Mouse (Mus musculus) neutrophil, adult 5-6 weeks (primary cell): Measurements from ENCODE around the gene Slc9a8. TPM values are rescaled to one million over a fixed set of nuclear protein-coding genes. Genes with fewer than 3 reads are reported as not detected.

Experiments
- ATAC-seq: fragments of 151-379, 151-347 bp; 2 replicates; pipeline ENCODE4 v1.8.0; 2017; ENCODE audit warnings: mild to moderate bottlenecking, moderate TSS enrichment; ENCODE audit not compliant: insufficient number of reproducible peaks, poor library complexity, low FRiP score, severe bottlenecking; ENCODE audit errors: extremely low read depth
- total RNA-seq: library from RNA; stranded (forward); fragments of 200-1000 nt; gene quantifications from 2 replicates; pipeline ENCODE4 v1.2.3, GENCODE M21; 2017

Slc9a8 gene
- total RNA-seq, 1 experiment from 2014 or later, result 43.5 TPM

DNA sequence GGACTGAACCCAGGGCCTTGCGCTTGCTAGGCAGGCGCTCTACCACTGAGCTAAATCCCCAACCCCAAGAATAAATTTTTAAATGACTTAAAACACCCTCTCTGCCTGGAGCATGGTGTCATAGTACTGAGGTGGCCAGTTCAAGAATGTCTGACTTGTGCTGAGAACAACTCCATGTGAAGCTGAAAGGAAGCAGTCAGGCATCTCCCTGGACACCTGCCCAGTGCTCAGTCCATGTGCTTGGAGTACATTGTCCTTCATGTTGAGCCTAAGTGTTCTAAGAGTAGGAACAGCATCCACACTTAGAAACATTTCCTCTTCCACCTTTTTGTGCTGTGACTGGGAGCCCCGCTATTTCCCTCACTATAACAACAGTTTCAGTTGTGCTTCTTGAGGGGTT is 17.9 kb downstream of the Slc9a8 start:
- ATAC-seq, result no peak

DNA sequence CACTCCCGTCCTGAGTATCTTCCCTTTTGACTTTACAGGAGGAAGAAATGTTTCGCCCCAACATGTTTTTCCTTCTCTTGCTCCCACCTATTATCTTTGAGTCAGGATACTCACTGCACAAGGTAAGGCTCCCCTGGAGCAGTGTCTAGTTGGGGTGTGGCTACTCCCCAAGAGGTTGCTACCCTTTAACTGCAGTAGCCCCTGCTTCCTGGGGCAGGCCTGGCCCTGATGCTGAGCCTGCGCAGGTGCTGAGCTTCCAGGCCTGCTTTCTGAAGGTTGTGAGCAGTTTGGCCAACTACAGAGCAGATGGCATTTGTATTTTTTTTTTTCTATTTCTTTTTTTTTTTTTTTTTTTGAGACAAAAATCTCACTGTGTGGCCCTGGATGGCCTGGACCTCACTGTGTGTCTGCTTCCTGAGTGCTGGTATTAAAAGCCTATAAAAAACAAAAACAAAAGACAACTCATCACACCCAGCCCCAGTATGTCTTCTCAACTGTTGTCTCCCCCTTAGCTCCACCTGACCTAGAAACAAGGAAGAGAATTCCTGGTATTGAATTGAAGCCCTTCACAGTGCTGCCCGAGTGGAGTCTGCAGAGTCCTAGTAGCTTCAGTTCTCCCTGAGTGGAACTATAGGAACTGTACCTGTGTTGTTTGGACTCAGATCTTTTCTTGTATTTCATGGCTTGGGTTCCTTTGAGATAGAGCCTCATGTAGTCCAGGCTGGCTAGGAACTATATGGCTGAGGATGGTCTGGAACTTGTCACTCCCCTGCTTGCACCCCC is 22.1 kb downstream of the Slc9a8 start:
- ATAC-seq, result no peak

DNA sequence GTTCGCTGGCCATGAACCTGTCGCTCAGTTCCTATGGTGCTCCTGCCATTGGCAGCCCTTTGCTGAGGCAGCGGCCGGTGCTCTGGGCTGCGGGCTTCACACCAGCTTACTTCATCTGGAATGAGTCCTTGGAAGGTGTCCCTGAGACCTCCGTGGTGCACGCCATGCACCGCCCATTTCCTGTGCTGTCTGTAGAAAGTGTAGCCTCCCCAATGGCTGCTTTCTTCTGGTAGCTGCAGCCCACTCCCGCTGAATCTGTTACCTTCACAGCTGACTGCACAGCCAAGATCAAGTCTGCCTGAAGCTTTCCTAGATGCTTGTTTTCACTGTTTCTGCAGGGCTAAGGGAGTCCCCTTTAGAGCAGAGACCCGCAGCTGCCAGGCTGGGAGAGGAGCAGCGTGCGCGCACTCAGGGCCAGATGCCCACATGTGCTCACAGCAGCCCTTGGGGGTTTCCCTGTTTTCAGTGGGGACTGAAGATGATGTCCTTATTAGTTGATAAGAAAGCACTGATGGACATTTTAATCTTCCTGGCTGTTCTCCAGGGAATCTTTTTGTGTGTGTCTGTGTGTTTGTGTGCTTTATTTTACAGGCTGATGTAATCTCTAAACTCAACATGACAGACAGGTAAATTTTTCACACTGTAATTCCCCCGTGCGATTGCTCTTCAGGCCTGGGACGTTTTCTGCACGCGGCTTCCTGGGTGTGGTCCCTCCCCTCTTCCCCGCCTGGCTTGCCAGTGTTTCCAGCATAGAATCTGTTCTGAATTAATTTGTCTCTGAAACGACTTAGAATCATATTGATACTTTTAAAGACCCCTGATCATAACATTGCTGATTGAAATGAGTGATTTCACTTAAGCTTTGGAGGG is 24.6 kb downstream of the Slc9a8 start:
- ATAC-seq, result no peak

DNA sequence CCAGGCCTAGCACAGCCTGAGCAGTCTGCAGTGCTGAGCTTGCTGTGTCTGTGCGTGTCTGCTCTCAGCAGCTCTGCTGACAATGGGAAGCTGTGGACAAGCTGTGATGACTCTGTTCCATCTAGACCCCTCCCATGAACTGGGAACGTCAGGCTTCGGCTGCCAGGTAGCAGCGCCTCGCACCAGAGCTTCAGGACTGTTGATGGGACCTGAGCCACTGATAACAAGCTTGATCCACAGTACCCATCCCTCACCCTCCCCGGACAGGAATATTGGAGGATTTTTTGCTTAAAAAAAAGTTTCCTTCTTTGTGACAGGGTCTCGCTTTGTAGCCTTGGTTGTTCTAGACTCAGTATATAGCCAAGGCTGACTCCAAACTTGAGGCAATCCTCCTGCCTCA is 25.7 kb downstream of the Slc9a8 start:
- no peak for ATAC-seq

DNA sequence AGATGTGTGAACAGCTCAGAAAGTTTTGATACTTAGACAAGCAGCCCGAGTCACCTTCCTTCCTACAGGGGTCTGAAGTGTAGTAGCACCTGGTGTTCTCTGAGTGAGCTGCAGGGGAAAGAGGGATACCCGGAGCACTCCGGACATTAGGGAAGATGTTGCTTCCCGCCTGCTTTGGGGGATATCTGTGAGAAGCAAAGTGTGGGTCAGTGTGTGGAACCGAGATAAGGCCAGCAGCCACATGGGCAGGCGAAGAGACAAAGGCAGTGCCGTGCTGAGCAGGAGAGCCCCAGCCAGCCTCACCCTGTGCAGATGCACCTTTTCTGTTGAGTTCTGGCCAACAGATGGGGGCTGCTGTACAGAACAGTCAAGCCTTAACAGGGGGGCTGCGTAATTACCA is 26.1 kb downstream of the Slc9a8 start:
- ATAC-seq, result no peak

DNA sequence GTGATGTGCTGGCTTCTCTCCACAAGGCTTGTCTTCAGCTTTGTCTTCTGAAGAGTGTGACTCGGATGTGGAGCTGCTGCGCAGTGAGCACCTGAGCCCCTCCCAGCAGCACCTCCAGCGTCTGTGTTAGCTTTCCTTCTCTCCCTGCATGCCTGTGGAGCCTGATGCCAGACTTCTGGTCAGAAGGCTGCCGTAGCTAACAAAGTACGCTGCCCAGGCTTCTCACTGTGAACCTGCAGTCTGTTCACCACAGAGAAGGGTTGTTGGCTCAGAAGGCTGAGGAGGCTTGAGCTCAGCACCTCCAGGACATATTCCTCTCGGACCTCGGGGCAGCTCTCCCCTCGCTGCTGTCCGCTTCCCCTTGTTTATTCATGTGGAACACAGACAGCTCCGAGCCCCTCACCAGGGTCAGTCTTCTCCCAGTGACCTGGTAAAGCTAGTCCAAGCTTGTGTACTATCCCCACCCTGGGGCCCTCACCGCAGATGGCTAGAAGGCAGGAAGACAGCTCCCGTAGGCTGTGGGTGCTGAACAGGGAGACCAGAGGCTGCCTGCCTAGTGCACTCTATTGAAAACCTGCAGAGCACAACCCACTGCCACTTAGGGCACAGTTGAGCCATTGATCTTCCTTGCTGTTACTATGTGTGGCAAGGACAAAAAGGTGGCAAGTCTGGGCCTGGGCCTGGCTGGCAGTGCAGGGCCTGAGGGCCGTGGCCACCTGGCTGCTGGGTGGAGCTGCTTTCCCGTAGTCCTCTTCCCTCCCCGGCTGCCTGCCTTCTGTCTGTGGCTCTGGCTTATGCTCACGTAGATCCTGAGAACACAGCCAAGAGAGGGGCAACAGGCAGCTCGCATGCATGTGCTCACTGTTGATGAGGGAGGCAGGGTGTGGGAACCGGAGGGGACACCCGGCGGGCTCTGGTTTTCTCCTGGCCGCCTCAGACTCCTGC is 28.1 kb downstream of the Slc9a8 start:
- no peak for ATAC-seq

DNA sequence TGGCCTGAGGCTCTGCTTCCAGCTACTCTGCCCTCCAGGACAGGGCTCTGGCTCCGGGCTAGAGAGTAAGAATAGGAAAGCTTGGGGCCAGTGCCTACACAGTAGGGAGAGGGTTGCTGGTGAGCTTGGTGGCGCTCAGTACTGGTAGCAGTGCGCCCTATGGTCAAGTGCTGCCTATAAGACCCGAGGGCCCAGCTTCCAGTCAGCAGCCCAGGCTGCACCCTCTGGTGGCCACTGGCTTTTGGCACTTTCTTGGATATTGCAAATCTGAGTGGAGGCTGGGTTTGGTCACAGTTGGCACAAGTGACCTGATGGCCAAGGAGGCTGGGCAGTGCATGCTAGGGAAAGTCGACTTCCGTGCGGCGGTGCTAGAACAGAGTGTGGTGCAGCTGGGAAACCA is 29.1 kb downstream of the Slc9a8 start:
- no peak for ATAC-seq

DNA sequence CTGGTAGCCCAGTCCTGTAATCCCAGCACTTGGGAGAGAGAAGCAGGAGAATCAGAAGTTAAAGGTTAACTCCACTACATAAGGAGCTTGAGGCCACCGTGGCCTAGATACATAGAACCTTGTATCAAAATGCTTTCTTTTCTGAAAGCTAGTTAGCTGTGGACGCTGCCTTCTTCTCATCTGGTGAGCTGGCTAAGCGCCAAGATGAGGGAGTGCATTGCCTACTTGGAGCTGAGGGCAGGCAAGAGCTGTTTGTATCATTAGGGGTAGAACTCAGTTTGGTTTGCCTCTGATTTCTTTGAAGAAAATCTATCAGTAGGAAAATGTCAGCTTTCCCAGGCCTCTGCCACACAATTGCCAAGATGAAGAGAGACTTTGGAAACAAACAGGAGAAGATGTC is 32.3 kb downstream of the Slc9a8 start:
- ATAC-seq, result no peak

DNA sequence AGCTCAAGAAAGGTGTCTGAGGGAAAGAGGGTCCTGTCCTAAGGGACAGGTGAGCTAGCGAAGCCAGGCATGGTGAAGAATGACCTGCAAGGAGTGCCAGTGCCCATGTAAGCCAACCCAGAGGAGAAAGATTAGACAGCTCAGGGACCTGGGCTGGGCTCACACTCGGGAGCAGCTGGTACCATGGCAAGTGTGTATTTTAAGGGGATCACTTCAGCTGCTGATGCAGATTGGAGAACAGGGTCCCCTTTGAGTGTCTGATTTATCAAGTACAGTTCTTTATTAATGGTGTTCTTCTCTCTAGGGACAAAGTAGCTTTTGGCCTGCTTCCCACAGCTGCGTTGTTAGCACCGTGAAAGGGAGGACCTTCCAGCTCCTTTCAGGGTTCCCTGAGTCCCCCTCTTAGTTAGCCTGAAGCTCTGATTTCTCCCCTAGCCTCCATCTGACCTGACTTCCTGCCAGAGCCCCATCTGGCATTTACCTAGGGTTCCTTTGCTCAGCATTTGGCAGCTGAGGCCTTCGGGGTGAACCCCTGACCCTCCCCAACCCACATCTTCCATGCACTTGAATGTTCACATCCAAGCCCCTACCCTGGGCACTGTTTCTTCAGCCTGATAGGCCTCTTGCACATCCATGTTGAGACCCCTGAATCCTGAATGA is 35.0 kb downstream of the Slc9a8 start:
- ATAC-seq, result no peak

DNA sequence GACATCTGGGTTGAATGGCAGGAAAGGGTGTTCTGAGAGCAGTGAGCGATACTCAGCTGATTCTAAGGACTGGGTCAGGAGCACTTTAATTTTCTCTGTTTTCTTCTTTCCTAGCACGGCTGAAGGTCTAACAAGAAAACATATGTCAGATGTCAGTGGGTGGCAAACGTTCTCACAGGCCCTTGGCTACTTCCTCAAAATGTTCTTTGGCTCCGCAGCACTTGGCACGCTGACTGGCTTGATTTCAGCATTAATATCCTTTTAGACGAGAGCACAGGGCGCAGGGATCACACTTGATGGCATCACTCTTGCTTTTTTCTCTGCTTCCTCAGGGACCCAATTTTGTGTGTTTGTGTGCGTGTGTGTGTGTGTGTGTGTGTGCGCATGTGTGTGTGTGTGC is 35.7 kb downstream of the Slc9a8 start:
- no peak for ATAC-seq

DNA sequence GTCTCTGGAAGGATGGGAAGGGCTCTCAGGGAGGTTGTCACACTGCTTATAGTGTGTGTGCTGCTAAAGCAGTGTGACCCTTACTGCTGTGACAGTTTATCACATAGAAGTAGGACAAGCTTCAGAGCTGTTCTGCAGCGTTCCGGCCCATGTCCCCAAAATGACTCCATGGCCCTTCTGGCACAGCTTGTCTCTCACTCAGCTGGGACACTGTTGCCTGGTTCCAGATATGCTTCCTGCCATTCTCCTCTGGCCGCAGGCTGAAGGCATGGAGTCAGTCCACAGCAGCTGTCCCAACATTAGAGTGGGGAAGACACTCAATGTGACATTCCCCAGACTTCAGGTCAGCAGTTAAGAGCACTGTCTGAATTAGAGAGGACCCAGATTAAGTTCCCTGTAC is 37.0 kb downstream of the Slc9a8 start:
- ATAC-seq, result no peak

DNA sequence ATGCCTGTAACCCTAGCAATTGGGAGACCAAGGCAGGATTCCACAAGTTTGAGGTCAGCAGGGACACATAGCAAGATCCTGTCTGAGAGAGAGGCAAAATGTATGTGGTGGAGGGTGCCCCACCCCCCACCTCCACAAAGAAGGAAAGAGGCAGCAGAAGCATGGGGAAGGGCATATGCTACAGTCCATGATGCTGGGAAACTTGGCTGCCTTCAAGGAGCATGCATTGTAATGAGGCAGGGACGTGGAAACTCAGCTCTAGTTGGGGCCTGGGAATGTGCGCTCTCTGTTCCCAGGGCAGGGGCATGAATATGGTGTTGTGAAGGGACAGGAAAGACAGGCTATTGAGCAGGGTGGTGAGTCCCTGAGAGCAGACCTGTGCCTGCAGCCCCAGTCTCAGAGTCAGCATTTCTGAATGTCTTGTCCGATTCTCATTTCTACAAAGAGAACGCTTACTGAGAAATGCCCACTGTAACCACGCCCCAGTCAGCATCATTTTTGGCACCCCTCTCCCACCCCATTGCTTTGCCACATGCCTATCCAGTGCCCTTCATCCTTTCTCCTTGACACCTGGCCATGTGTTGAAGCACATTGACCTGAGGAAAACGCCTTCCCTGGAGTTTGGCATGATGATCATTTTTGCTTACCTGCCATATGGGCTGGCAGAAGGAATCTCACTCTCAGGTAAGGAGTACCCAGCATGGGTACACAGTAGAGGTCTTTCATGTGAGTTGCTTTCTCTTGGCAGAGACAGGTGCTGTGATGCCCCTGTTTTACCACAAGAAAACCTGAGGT is 37.8 kb downstream of the Slc9a8 start:
- no peak for ATAC-seq

DNA sequence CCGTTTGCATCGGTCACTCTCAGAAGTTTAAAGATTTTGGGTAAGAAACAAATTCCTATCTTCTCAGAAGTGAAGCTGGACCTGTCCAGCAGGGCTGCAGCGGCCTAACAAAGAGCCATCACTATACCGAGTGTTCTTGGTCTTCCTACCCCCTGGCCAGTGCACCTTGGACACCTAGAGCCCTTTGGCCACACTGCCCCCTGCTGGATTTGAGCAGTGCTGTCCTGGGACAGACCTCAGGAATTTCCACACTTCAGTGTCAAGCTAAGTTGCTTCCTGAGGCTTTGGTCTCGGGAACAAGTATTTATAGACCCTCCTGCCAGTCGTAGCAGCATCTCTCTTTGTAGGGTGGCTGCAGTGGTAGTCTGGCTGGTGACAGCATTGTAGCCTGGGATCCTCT is 41.4 kb downstream of the Slc9a8 start:
- ATAC-seq, result peak; percentile 56; the same call in 1 of the 2 replicates

DNA sequence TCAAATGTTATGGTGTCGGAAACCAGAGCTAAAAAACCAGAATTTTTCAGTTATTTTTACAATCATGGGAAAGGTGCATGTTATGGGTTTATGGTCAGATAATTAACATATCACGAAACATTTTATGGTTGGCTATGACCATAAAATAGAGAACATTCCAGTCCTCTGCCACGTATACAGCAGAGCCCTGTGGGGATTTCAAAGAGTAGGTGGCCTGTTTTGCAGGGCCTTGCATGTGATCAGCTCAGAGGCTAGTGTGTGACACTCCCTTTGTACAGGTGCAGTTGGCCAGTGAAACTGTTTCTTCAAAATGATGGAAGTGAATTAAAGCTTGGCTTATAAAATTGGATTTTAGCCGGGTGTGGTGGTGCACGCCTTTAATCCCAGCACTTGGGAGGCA is 42.3 kb downstream of the Slc9a8 start:
- ATAC-seq, result no peak

DNA sequence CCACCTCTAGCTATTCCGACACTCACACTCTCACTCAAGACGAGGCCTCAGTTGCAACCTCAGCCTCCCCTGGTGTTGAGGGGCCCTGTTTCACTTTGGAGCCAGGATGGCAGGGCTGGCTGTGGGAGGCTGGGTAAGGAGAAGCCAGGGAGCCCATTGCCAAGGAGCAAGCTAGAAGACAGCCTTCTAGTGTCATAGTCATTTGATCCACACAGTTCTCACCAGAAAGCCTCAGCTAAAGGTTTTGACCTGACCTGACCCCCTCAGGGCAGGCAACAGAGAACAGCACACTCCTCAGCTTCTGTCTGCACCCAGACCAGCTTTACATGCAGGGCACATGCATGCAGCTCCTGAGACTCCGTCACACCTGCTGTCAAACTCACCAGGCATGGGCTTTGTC is 44.4 kb downstream of the Slc9a8 start:
- ATAC-seq, result no peak

DNA sequence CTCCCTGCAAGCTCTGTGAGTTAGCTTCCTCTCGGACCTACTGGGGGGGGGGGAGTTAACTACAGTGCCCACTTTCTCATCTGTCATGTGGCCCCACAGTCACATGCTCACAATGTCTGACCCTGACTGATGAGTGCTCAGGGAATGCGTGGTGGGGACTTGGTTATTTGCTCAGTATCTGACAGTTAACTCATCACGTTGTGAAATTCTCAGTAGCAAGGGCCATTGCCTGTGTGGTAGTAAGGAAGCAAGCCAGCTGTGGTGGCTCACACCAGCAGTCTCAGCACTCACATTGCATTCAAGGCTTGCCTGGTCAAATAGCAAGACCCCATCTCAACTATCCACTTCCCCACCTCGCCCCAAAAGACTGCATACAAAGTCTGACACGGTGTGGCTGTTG is 45.7 kb downstream of the Slc9a8 start:
- ATAC-seq, result no peak

DNA sequence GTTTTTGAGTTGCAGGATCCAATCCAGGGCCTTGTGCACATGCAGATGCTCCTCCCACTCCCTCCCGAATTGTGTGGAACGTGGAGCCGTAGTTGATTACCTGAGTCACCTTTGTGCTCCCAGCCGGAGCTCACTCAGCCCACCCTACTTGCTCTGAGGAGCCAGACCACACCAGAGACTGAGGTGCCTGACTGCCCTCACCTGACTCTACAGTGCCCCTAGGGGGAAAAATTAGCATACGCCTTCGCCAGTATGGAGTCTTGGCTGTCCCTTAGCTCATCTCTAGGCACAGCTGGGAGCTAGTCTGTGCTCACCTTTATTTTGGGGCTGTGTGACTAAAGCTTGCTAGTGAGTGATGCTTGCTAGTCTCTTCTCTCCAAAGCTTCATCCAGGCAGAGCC is 46.9 kb downstream of the Slc9a8 start:
- no peak for ATAC-seq

DNA sequence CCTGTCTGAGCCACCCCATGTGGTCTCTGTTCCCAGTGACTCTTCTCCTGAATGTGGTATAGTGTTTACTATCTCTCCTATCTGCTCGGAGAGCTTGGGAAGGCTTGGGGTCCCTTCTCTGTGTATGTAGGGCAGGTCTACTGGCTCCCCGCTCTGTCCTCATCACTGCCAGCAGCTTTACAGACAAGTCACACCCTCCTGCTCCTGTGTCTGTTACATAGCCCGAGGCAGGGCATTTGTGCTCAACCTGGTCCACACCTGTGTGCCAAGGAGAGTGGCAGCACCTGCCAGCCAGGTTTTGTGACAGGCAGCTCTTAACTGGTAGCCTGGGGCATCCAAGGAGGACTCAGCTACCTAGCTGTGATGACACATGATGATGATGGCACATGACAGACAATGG is 49.1 kb downstream of the Slc9a8 start:
- ATAC-seq, result no peak
